Mouse (Mus musculus): ENCODE data around the gene Mycbpap. TPM values are rescaled to one million over a fixed set of nuclear protein-coding genes. Genes with fewer than 3 reads are reported as not detected.

Gene Mycbpap
- total RNA-seq, 2 experiments from 2014 or later = 0.82 to 2.2 TPM

GRCm38 (mm10) chr11:94538733-94539292 is 17.3 kb upstream of the Mycbpap start:
- DNase-seq = no peak
- intact Hi-C loops (cut with DNase I) = no loop called here

- DNase-seq = no peak
- intact Hi-C loops (cut with DNase I) = no loop called here
These were observed 11.6 kb upstream of the Mycbpap start for GRCm38 (mm10) chr11:94533171-94533570.

DNA sequence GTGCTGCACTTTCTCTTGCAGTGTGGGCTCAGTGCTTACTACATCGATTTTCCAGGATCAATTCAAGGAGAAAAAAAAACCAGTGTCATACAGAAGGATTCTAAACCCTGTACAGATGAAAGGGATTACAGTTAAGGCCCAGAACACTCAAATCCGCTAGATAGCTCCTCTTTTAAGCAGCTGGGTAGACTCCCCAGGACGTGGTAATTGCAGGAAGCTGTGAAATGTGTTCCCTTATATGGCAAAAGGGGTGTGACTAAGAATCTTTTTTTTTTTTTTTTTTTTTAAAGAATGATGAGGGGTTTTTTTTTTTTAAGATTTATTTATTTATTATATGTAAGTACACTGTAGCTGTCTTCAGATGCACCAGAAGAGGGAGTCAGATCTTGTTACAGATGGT is 7.3 kb upstream of the Mycbpap start:
- no peak for DNase-seq
- intact Hi-C loops (cut with DNase I) = no loop called here

GRCm38 (mm10) chr11:94526171-94526879 is 4.8 kb upstream of the Mycbpap start:
- no peak for DNase-seq
- intact Hi-C loops (cut with DNase I) = no loop called here

DNA sequence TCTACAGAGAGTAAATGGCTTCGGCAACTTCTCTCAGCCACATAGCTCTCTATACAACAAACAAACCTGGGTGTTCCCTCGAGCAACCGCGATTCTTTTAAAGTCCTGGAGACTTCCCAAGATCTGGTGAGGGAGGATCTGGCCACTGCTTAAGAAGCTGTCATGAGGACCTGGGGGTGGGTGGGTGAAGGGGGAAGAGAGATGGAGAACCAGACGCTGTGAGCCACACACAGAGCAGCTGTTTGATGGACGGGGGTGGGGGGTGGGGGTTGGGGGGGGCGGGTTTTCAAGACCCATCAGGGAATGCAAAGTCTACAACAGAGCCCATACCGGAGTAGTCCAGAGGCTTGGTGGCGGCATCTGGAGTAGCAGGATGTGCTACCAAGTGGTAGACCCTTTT is 8.1 kb downstream of the Mycbpap start:
- intact Hi-C loops (cut with DNase I) = no loop called here
- DNase-seq = no peak

- intact Hi-C loops (cut with DNase I) = no loop called here
These were observed 12.6 kb downstream of the Mycbpap start for GRCm38 (mm10) chr11:94508976-94509375.

GRCm38 (mm10) chr11:94501482-94501881 is 20.1 kb downstream of the Mycbpap start:
- intact Hi-C loops (cut with DNase I) = no loop called here
- no peak for DNase-seq

More at GRCm38 (mm10) chr11:94508976-94509375, 12.6 kb downstream of the Mycbpap start:
- DNase-seq = no peak

DNA sequence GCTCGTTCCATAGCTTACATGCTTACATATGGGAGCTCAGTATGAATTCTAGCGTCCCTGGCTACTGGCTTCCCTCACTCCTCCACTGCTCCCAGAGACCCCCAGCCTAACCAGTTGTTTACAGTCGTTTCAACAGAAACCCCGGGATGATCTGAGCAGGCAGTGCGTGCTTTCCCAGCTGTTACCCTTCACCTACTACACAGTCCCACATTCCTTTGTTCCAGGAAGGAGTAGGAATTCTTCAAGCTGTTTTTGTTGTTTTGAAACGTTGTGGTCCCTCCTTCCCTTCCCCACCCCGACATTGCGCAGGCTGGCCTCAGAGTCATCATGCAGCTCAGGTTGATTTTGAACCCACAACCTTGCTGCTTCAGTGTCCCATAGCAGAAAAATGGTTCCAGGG is 21.2 kb downstream of the Mycbpap start:
- intact Hi-C loops (cut with DNase I) = no loop called here

GRCm38 (mm10) chr11:94499661-94500152 is 21.8 kb downstream of the Mycbpap start, which contains the start of gene Epn3:
Gene Epn3, minus strand, starts transcription at chr11:94499974.
- intact Hi-C loops (cut with DNase I) = no loop called here

More for the DNA sequence above, 21.2 kb downstream of the Mycbpap start:
- DNase-seq = no peak

DNA sequence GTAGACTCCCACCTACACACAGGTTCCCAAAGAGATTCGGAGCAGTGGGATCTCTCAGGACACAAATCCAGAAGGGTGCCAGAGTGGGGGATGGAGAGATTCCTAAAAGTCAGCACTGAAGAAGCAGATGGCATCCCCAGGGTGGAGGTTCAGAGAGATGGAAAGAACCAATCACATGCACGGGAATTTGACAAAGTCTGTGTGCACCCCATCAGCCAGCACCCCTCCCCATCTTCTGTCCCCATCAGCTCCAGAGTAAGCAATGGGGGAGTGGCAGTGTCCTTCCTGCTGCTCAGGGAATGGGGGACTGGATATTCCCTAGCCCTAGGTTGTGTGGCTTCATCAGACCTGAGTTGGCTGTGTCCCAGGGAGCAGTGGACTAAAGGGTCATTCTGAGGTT is 22.5 kb downstream of the Mycbpap start:
- DNase-seq = peak; percentile 46
- intact Hi-C loops (cut with DNase I) = no loop called here

More at GRCm38 (mm10) chr11:94499661-94500152, 21.8 kb downstream of the Mycbpap start, which contains the start of gene Epn3:
- DNase-seq = peak; percentile 16

GRCm38 (mm10) chr11:94498093-94498996 is 23.2 kb downstream of the Mycbpap start:
- peak; percentile 34 for DNase-seq

GRCm38 (mm10) chr11:94495415-94495814 is 26.1 kb downstream of the Mycbpap start:
- intact Hi-C loops (cut with DNase I) = no loop called here

More at GRCm38 (mm10) chr11:94498093-94498996, 23.2 kb downstream of the Mycbpap start:
- intact Hi-C loops (cut with DNase I) = no loop called here

DNA sequence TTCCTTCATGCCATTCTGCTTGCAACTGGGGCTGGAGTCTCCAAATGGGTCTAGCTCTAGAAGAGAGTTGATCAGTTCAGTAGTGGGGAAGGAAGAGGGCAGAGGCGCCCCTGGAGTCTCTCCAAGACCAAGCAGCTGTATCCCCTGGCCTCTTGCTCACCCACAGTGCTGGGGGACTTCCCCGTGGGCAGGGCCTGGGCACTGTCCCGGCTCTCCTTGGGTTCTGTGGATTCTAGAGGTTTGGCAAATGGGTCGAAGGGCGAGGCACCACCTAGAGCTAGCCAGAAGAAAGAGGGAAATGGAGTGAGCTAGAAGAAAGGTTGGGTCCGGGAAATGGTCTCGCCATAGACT is 29.8 kb downstream of the Mycbpap start:
- intact Hi-C loops (cut with DNase I) = no loop called here
- no peak for DNase-seq

More at GRCm38 (mm10) chr11:94495415-94495814, 26.1 kb downstream of the Mycbpap start:
- DNase-seq = no peak

GRCm38 (mm10) chr11:94491035-94491748 is 30.4 kb downstream of the Mycbpap start:
- intact Hi-C loops (cut with DNase I) = no loop called here
- peak; percentile 72 for DNase-seq

DNA sequence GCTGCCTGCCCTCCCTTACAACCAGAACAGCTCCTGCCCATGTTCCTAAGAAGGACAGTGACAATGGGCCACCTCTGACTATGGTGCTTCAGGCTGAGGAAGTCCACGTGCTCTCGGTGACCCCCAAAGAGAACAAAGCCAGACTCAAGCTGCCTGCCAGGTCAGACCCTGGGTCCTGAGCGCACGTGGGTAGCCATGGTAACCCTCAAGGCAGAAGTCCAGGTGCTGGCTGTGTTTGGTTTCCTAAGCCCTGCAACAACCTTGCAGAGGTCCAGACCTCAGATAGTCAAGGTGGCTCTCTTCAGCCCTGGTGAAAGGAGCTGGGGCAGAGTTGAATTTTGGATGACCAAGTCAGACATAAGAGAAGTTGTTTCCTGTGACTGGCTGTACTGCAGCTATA is 31.8 kb downstream of the Mycbpap start:
- intact Hi-C loops (cut with DNase I) = loop anchor here (5.0 to 10.0 kb wide), 2 partner anchors 147 to 355 kb away; no protein-coding TSS in a partner anchor
- no peak for DNase-seq

- no peak for DNase-seq
- intact Hi-C loops (cut with DNase I) = loop anchor here (5.0 to 10.0 kb wide), 2 partner anchors 147 to 354 kb away; no protein-coding TSS in a partner anchor
These were observed 32.6 kb downstream of the Mycbpap start for GRCm38 (mm10) chr11:94488767-94489533.

DNA sequence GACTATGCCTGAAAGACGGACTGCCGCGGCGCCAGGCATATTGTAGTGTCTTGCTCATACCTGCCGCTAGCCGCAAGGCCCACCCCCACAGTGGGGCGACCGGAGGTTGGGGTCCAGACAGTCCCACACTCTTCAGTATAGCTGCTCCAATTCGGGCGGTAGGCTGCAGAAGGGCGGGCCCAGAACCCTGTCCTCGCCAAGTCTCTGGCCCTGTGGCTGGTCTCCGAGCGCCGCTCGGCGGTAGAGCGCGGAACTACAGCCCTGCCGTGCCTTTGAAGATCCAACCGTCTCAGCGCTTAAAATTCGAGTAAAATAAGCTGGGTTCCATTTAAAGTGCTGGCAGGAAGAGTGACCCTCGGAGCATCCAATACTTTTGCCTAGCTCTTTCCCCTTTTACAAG is 35.5 kb downstream of the Mycbpap start, which contains the start of gene Spata20:
TSS of gene Spata20 (minus strand) at position 179 of the 400 bp plus-strand sequence.
- intact Hi-C loops (cut with DNase I) = loop anchor here (5.0 to 10.0 kb wide), 2 partner anchors 144 to 351 kb away; no protein-coding TSS in a partner anchor
- peak; percentile 88 for DNase-seq

DNA sequence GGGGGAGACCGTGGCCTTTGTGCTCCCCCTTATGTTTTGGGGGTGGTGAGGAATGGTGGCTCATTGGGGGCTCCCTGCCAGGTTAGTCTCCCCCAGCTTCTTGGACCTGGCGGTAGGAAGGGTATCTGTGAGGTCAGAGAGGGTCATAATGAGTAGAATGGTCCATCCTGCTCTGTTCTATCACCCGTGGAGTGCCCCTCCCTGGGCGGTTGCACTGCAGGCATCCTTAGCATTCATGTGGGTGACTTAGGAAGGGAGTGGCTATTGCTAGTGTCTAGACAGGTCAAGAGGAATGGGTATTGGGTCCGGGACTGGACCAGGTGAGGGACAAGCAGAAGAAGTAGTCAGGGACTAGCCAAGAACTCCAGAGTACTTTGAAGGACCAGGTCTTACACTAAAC is 36.3 kb downstream of the Mycbpap start:
- DNase-seq = no peak
- intact Hi-C loops (cut with DNase I) = loop anchor here (5.0 to 10.0 kb wide), 2 partner anchors 143 to 350 kb away; no protein-coding TSS in a partner anchor

DNA sequence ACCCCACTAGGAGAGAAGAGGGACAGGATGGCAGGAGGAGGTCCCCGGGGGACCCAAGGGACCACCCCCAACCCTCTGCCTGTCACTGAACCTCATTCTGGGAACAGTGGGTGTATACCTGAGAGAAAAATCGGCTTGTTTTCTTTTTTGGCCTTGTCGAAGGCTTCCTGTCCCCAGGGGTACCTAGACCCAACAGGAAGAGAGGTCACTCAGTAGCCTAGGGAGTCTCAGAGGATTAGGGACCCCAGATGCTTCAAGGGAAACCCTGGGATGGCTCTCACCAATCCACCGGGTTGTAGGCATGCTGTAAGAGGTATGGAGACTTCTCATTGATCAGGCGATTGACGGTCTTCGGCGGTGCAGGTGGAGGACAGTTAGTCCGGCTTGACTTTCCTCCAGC is 36.9 kb downstream of the Mycbpap start:
- intact Hi-C loops (cut with DNase I) = loop anchor here (5.0 to 10.0 kb wide), 2 partner anchors 142 to 350 kb away; no protein-coding TSS in a partner anchor
- no peak for DNase-seq

Data from left cerebral cortex, postnatal 4 days (tissue).